Mouse (Mus musculus): ENCODE measurements around the gene Gm8113.
"Not testable (repeated sequence)": the region's sequence is repeated elsewhere in the genome, so short reads cannot be mapped to it uniquely, and the experiment has no call there.

DNA sequence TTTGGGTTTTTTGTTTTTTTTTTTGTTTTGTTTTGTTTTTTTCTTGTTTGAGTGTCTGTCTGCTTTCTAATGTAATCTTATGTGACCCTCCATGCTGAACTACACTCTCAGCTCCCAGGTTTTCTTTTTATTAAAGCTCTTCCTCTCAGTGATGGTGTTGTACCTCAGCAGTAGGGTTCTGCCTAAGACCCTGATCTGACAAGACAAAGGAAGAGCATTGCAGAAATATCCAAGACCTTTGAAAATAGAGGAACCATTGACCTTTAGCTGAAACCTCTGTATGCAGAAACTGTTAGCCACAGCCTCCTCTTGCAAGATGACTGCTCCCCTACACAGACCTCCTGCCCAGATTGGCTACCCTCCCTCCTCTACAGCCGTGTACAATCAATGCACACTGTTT, 39.0 kb upstream of the Gm8113 start:
- TF ChIP-seq CTCF, EP300 (IDR thresholded peaks at IDR 0.05; ENCODE audit: low read depth): not testable (repeated sequence)

All from heart, postnatal 0 days (tissue).